Mouse (Mus musculus) kidney, adult 2 months (tissue): ENCODE data around the gene Gm20683. TPM values are rescaled to one million over a fixed set of nuclear protein-coding genes. Genes with fewer than 3 reads are reported as not detected.
A peak's percentile ranks its signal among the peaks of the same experiment; 100 is the strongest.

Experiments used
- DNase-seq: peaks from one replicate; pipeline ENCODE4 v3.0.0; 2021
- H3K27ac ChIP-seq: fragments of 200-500 bp; 2 replicates; pipeline ENCODE4 v1.5.1; 2012; ENCODE audit warnings: low read depth, low read length, control low read depth, inconsistent platforms; ENCODE audit not compliant: insufficient read depth
- H3K27me3 ChIP-seq: fragments of 200-500 bp; replicated peaks from 2 replicates; pipeline ENCODE4 v1.6.1; 2012; ENCODE audit warnings: mild to moderate bottlenecking, moderate library complexity, low read length, inconsistent platforms; ENCODE audit not compliant: control insufficient read depth, insufficient read depth
- H3K36me3 ChIP-seq: fragments of 200-500 bp; 2 replicates; pipeline ENCODE4 v1.6.1; 2012; ENCODE audit warnings: mild to moderate bottlenecking, moderate library complexity, low read length, inconsistent platforms; ENCODE audit not compliant: control insufficient read depth, insufficient read depth
- H3K4me1 ChIP-seq: fragments of 200-500 bp; 2 replicates; pipeline ENCODE4 v1.6.1; 2011; ENCODE audit warnings: low read length; ENCODE audit not compliant: control insufficient read depth, insufficient read depth
- H3K4me3 ChIP-seq: fragments of 200-500 bp; 2 replicates; pipeline ENCODE4 v1.5.1; 2011; ENCODE audit warnings: mild to moderate bottlenecking, low read depth, low read length, control low read depth; ENCODE audit not compliant: insufficient read depth
- CTCF ChIP-seq: fragments of 200-500 bp; conservative IDR thresholded peaks from 2 replicates; pipeline ENCODE4 v1.5.1; 2011; ENCODE audit warnings: low read depth, mild to moderate bottlenecking, control low read depth, low read length, moderate library complexity, mixed read lengths; ENCODE audit not compliant: insufficient read depth, insufficient read length
- POLR2A ChIP-seq: fragments of 200-500 bp; IDR thresholded peaks from one replicate; pipeline ENCODE4 v1.6.1; 2011; ENCODE audit warnings: low read depth, low read length, control low read depth
- WGBS: fragments of 180-500 bp; shearing (Covaris S2); methylation state at CpG from one replicate; pipeline ENCODE4 v1.1.7; 2018; 5-methylcytosine and 5-hydroxymethylcytosine counted together
- polyA plus RNA-seq: library from polyadenylated mRNA; depleted of rRNA; stranded (reverse); fragments of >200 nt; gene quantifications from 2 replicates; pipeline ENCODE4 v1.2.3, GENCODE M21; 2012; rRNA removed

Gm20683 gene
- polyA plus RNA-seq, 1 experiment: 26.3 TPM

DNA sequence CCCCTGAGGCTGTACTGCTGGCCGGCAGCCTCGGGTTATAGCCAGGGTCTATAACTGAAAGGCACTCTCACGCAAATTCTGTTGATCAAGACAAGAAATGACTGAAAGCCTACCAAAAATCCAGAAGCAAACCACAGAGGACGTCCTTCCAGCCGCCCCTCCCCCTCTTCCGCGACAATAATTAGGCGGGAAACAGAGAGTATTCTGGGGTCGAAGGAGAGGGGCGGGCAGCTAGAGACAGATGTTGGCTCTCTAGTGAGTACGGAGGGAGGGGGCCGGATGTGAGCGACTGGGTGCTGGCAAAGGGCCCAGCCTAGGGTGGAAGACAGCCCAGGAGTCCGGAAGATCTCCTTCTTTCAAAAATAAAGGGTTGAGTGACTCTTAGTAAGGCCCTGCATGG lies 48.9 kb downstream of the Gm20683 start, which contains the start of gene Fam173a:
Gene Fam173a (minus strand): TSS at position 287 of the 400 bp plus-strand sequence.
- Histone ChIP-seq H3K27ac (peak within 1 kb of the TSS; percentile 83), H3K27me3 (no peaks in the 10 kb centered on the region), H3K4me3 (peak within 1 kb of the TSS; percentile 94), H3K4me1 (peaks cover 9% of the 10 kb centered on the region; the same call in 1 of the 2 replicates), H3K36me3 (no peaks in the 10 kb centered on the region)
- TF ChIP-seq CTCF: no peak
- no peak for TF ChIP-seq POLR2A
- DNase-seq: peak; percentile 91
- under 1% methylated on average over 14 of the region's 14 CpGs for WGBS

DNA sequence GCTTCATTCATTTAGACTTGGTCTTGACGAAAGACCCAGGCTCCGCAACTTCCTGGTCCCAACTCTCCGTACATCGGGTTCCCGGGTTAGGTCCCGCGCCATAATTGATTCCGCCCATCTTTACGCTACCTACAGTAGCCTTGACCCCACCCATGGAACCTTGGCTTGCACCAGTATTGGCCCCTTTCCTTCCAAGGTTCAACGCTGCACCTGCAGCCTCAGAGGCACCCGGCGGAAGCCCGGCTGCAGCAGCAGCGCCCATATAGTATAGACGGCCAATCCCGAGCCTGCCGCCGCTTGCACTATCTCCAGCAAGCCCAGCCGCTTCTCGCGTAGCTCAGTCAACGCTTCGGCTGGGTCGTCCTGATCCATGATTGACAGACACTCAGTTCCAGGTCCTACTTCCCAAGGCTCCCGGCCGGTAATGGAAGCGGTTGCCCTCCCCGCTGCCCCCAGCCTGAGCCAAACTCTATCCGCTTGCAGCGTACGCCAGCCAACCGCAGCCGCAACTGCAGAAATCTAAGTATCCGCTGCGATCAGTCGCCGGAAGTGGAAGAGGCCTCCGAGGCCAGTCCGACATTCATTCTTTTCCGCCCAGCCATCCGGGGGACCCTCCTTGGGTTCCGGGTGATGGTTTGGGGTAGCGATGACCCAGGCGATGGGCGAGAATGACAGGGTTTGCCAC lies 49.6 kb downstream of the Gm20683 start:
- peak overlapping the region; percentile 83 for H3K27ac ChIP-seq

DNA sequence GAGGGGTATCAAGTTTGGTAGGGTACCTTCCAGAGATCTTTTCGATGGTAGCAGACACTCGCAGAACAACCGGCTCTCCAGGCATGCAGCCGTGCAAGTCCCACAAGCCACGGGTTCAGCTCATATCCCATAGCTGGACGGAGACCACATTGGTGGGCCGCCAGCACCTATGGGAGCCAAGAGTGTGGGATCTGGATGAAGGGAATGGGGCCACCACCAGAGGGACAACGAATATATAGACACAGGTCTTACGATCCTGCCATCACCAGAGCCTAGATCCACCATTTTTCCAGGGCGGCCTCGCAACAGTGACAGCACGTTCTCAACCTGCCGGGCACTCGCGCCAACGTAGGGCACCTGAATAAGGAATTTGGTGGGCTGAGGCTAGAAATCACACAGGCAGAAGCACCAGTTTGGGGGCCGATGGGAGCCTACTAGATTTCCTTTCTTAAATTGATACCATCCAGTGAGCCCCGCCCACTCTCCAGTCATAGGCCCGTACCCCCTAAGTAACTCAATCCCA lies 50.2 kb downstream of the Gm20683 start:
- H3K27me3 ChIP-seq: no peaks in the 10 kb centered on the region
- H3K4me1 ChIP-seq: peaks cover 6% of the 10 kb centered on the region; the same call in 1 of the 2 replicates
- WGBS: 23% methylated on average over 19 of the region's 19 CpGs
- DNase-seq: no peak
- peak overlapping the region; percentile 94 for H3K4me3 ChIP-seq
- no peaks in the 10 kb centered on the region for H3K36me3 ChIP-seq
- no peak for TF ChIP-seq POLR2A
- TF ChIP-seq CTCF: no peak
- H3K27ac ChIP-seq: no peak overlapping the region

More for the DNA sequence above, 49.6 kb downstream of the Gm20683 start:
- peak; percentile 88 for DNase-seq
- Histone ChIP-seq H3K27me3 (no peaks in the 10 kb centered on the region), H3K4me3 (peak overlapping the region; percentile 94), H3K36me3 (no peaks in the 10 kb centered on the region), H3K4me1 (peaks cover 6% of the 10 kb centered on the region; the same call in 1 of the 2 replicates)
- WGBS: under 1% methylated on average over 45 of the region's 45 CpGs
- TF ChIP-seq POLR2A: no peak
- TF ChIP-seq CTCF: no peak

DNA sequence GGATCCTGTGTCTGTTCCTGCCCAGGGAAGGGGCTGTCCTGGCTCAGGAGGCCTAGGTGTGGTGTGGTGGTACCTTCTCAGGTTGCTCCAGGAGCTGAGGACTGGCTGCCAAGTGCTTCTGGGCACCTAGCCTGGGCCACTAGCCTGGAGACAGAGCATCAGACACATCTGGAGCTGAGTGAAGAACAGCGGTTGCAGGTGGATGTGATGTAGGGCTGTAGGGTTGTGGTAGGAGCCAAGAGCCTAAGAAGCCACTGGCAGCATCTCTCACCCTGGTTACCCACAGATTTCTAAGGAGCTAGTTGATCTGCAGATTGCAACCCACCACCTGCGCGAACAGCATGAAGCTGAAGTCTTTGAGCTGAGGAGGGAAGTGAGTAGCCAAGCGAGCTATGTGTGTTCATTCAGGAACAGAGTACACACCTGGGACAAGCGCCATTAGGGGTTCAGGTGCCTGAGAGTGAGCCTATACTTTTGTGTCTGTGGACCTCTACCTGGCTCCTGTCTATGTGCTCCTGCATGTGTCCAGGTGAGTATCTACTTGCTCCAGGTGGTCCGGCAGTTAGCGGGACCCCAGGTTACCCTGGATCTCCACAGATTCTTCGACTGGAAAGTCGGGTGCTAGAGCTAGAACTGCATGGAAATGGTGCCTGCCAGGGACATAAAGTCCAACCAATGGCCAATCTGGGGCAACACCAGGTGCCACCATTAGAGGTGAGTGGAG lies 54.6 kb downstream of the Gm20683 start:
- H3K27me3 ChIP-seq: no peaks in the 10 kb centered on the region
- no peak overlapping the region for H3K4me3 ChIP-seq
- H3K4me1 ChIP-seq: no peaks in the 10 kb centered on the region
- no peak overlapping the region for H3K27ac ChIP-seq
- 93% methylated on average over 9 of the region's 9 CpGs for WGBS
- DNase-seq: no peak
- no peaks in the 10 kb centered on the region for H3K36me3 ChIP-seq
- TF ChIP-seq POLR2A (no peak), CTCF (no peak)

DNA sequence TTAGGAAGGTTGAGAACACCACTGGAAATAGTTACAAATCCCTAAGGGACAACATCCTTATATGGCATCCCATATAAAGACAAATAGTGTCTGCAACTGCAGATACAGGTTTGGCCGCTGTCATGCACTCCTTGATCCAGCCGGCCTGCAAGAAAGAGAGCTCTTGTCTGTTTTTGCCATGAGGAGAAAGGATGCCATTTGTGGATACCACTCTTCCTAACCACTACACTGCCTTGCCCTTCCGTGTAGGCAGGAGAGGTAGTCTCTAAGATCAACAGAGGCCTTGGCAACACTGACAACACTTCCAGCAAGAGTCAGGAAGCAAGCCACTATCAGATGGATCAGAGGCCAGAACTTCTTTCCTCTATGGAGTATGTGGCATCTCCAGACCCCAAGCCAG lies 55.3 kb downstream of the Gm20683 start, which contains the start of gene Ccdc78:
Gene Ccdc78 (plus strand): TSS at position 301 of the 400 bp plus-strand sequence.
- H3K36me3 ChIP-seq: no peaks in the 10 kb centered on the region
- no peaks in the 10 kb centered on the region for H3K27me3 ChIP-seq
- H3K4me1 ChIP-seq: no peaks in the 10 kb centered on the region
- no peak within 1 kb of the TSS for H3K27ac ChIP-seq
- 73% methylated on average over 3 of the region's 3 CpGs for WGBS
- H3K4me3 ChIP-seq: peak within 1 kb of the TSS; percentile 67
- TF ChIP-seq CTCF (no peak), POLR2A (no peak)
- DNase-seq: no peak

DNA sequence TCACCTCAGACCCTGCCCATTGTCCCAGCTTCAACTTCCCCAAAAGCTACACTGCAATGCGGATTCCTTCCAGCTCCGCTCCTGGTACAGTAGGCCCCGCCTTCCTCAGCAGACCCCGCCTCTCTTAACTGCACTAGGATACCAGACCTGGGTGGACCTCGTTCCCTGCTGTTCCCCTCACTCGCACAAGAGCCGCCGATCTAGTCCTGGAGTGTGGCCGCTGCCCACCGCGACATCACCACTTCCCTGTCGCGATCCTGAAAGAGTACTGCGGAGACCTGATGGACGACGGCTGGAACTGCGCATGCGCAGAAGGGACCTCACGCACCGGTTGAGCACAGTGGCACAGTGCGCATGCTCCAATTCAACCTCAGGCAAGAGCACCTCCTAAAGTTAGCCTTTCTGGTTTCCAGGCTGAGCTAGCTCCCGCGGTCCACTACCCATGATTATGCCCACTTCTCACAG lies 56.2 kb downstream of the Gm20683 start, which contains the start of gene Haghl:
Gene Haghl (minus strand): TSS at position 393 of the 465 bp plus-strand sequence.
- H3K36me3 ChIP-seq: no peaks in the 10 kb centered on the region
- H3K4me3 ChIP-seq: peak within 1 kb of the TSS; percentile 67
- TF ChIP-seq POLR2A (peak; percentile 41), CTCF (0 out of 2 replicates have a peak, but pooled peaks have one; percentile 11)
- no peaks in the 10 kb centered on the region for H3K4me1 ChIP-seq
- DNase-seq: peak; percentile 97
- no peaks in the 10 kb centered on the region for H3K27me3 ChIP-seq
- peak within 1 kb of the TSS; percentile 46 for H3K27ac ChIP-seq
- under 1% methylated on average over 23 of the region's 23 CpGs for WGBS

Other genes starting within 250 kb of the Gm20683 start
- gene Gng13, start 124.6 kb downstream of the Gm20683 start, polyA plus RNA-seq: not detected in 2 replicates
- gene Chtf18, start 114.3 kb downstream of the Gm20683 start, polyA plus RNA-seq: 0.75 and 1.5 TPM in 2 replicates
- gene Rpusd1, start 114.1 kb downstream of the Gm20683 start, polyA plus RNA-seq: 20.7 and 26.4 TPM in 2 replicates
- gene Mslnl, start 105.7 kb downstream of the Gm20683 start, polyA plus RNA-seq: 0.10 TPM in 1 of 2 replicates, not detected in the other
- 3.3 and 3.9 TPM in 2 replicates for gene Msln, start 87.4 kb downstream of the Gm20683 start, polyA plus RNA-seq
- 47.5 and 50.5 TPM in 2 replicates for gene Narfl, start 68.0 kb downstream of the Gm20683 start, polyA plus RNA-seq
- gene Haghl, start 56.1 kb downstream of the Gm20683 start, polyA plus RNA-seq: 58.9 and 62.8 TPM in 2 replicates
- gene Ccdc78, start 55.2 kb downstream of the Gm20683 start, polyA plus RNA-seq: 0.06 and 0.12 TPM in 2 replicates
- 152 and 158 TPM in 2 replicates for gene Fam173a, start 48.9 kb downstream of the Gm20683 start, polyA plus RNA-seq
- gene AC134908.4, start 46.1 kb downstream of the Gm20683 start, polyA plus RNA-seq: 0.64 TPM in 1 of 2 replicates, not detected in the other
- gene Metrn, start 44.6 kb downstream of the Gm20683 start, polyA plus RNA-seq: 50.1 and 61.3 TPM in 2 replicates
- gene Fbxl16, start 32.7 kb downstream of the Gm20683 start, polyA plus RNA-seq: 3.6 TPM in 2 replicates
- gene Wdr24, start 18.1 kb downstream of the Gm20683 start, polyA plus RNA-seq: 34.9 and 42.1 TPM in 2 replicates
- gene Jmjd8, start 12.9 kb downstream of the Gm20683 start, polyA plus RNA-seq: 132 and 139 TPM in 2 replicates
- gene Stub1, start 8.4 kb downstream of the Gm20683 start, polyA plus RNA-seq: 140 and 144 TPM in 2 replicates
- gene Rhbdl1, start 4.5 kb downstream of the Gm20683 start, polyA plus RNA-seq: 9.2 and 13.9 TPM in 2 replicates
- 133 and 147 TPM in 2 replicates for gene Rhot2, start 3.1 kb upstream of the Gm20683 start, polyA plus RNA-seq
- 23.8 and 25.5 TPM in 2 replicates for gene Wdr90, start 19.7 kb upstream of the Gm20683 start, polyA plus RNA-seq
- gene Mcrip2, start 27.0 kb upstream of the Gm20683 start, polyA plus RNA-seq: 258 and 286 TPM in 2 replicates
- 509 and 656 TPM in 2 replicates for gene Mettl26, start 33.3 kb upstream of the Gm20683 start, polyA plus RNA-seq
- 0.31 and 0.42 TPM in 2 replicates for gene Wfikkn1, start 39.1 kb upstream of the Gm20683 start, polyA plus RNA-seq
- gene Rab40c, start 78.0 kb upstream of the Gm20683 start, polyA plus RNA-seq: 31.3 and 34.8 TPM in 2 replicates
- gene Pigq, start 103.2 kb upstream of the Gm20683 start, polyA plus RNA-seq: 236 and 270 TPM in 2 replicates
- 16.0 and 21.0 TPM in 2 replicates for gene Nhlrc4, start 103.2 kb upstream of the Gm20683 start, polyA plus RNA-seq
- 7.2 and 8.3 TPM in 2 replicates for gene A930017K11Rik, start 110.8 kb upstream of the Gm20683 start, polyA plus RNA-seq
- 24.0 and 31.6 TPM in 2 replicates for gene Capn15, start 144.0 kb upstream of the Gm20683 start, polyA plus RNA-seq
- 454 and 517 TPM in 2 replicates for gene Rab11fip3, start 227.8 kb upstream of the Gm20683 start, polyA plus RNA-seq
- gene Decr2, start 248.6 kb upstream of the Gm20683 start, polyA plus RNA-seq: 63.0 and 74.9 TPM in 2 replicates